Mouse (Mus musculus) myocyte (in vitro differentiated cells): ENCODE measurements at regions not wholly inside any gene's neighbourhood (a gene's known extent, or its start where the extent isn't known, plus 50 kb on each side); places are given as distances from the start of the nearest gene placed in this dataset.
"Not testable (repeated sequence)": the region's sequence is repeated elsewhere in the genome, so short reads cannot be mapped to it uniquely, and the experiment has no call there.

ENCODE experiments used
- H3K27me3 ChIP-seq: one replicate; pipeline ENCODE4 v1.6.1; 2011; ENCODE audit not compliant: control insufficient read depth, insufficient read depth, insufficient read length
- H3K36me3 ChIP-seq: one replicate; pipeline ENCODE4 v1.6.1; 2011; ENCODE audit not compliant: control insufficient read depth, insufficient read depth
- H3K4me2 ChIP-seq: one replicate; pipeline ENCODE4 v1.6.1; 2011; ENCODE audit warnings: low read depth, control low read depth
- H3K4me3 ChIP-seq: one replicate; pipeline ENCODE4 v1.5.1; 2011; ENCODE audit warnings: mild to moderate bottlenecking, control low read depth, moderate library complexity
- H3K79me2 ChIP-seq: one replicate; pipeline ENCODE4 v1.6.1; 2011; ENCODE audit not compliant: control insufficient read depth, insufficient read depth
- H3ac ChIP-seq: one replicate; pipeline ENCODE4 v1.6.1; 2011; ENCODE audit not compliant: control insufficient read depth, insufficient read length
- CEBPB ChIP-seq: IDR thresholded peaks from 2 replicates; pipeline ENCODE4 v1.6.1; 2011; ENCODE audit warnings: mild to moderate bottlenecking, moderate library complexity; ENCODE audit not compliant: poor library complexity, insufficient read depth, severe bottlenecking
- E2F4 ChIP-seq: IDR thresholded peaks from one replicate; pipeline ENCODE4 v1.6.1; 2011; ENCODE audit warnings: mild to moderate bottlenecking, control low read depth, moderate library complexity; ENCODE audit not compliant: insufficient read depth
- MAX ChIP-seq: IDR thresholded peaks from one replicate; pipeline ENCODE4 v1.6.1; 2011; ENCODE audit warnings: low read depth, mild to moderate bottlenecking, control low read depth
- MYOD1 ChIP-seq, 3 experiments: IDR thresholded peaks; one replicate each; pipeline ENCODE4 v1.6.1; 2011; ENCODE audit warnings: control low read depth in 2 of 3, low read depth in 2 of 3, mild to moderate bottlenecking in 2 of 3, moderate library complexity in 1 of 3; ENCODE audit not compliant: insufficient read length in 2 of 3, control insufficient read depth in 1 of 3
- MYOG ChIP-seq, 3 experiments: IDR thresholded peaks; one replicate each; pipeline ENCODE4 v1.6.1; 2011; ENCODE audit warnings: control low read depth in 2 of 3, low read depth in 2 of 3, mild to moderate bottlenecking in 2 of 3; ENCODE audit not compliant: insufficient read length in 2 of 3, control insufficient read depth in 1 of 3, insufficient read depth in 1 of 3
- POLR2A ChIP-seq: IDR thresholded peaks from one replicate; pipeline ENCODE4 v1.6.1; 2011; ENCODE audit warnings: low read depth, mild to moderate bottlenecking, control low read depth, moderate library complexity; ENCODE audit not compliant: insufficient read length
- POLR2AphosphoS2 ChIP-seq: IDR thresholded peaks from one replicate; pipeline ENCODE4 v1.6.1; 2011; ENCODE audit warnings: low read depth, control low read depth; ENCODE audit not compliant: insufficient read length
- REST ChIP-seq: IDR thresholded peaks from one replicate; pipeline ENCODE4 v1.6.1; 2011; ENCODE audit warnings: mild to moderate bottlenecking, control low read depth, moderate library complexity; ENCODE audit not compliant: insufficient read depth, insufficient read length
- SRF ChIP-seq: IDR thresholded peaks from one replicate; pipeline ENCODE4 v1.6.1; 2011; ENCODE audit warnings: low read depth; ENCODE audit not compliant: control insufficient read depth, insufficient read length
- TCF12 ChIP-seq: IDR thresholded peaks from one replicate; pipeline ENCODE4 v1.6.1; 2011; ENCODE audit warnings: mild to moderate bottlenecking, control low read depth; ENCODE audit not compliant: poor library complexity, insufficient read depth, severe bottlenecking
- TCF3 ChIP-seq: IDR thresholded peaks from one replicate; pipeline ENCODE4 v1.6.1; 2011; ENCODE audit warnings: low read depth, control low read depth; ENCODE audit not compliant: insufficient read length
- USF1 ChIP-seq: IDR thresholded peaks from one replicate; pipeline ENCODE4 v1.6.1; 2011; ENCODE audit warnings: low read depth, mild to moderate bottlenecking, control low read depth, moderate library complexity

- Histone ChIP-seq H3K36me3 (no peaks in the 10 kb centered on the region), H3K4me2 (no peak overlapping the region), H3K79me2 (no peaks in the 10 kb centered on the region)
Observed at GRCm38 (mm10) chr15:43650818-43651500, 3516.8 kb downstream of the 9330182O14Rik start.

GRCm38 (mm10) chr15:43663648-43664047, 3529.5 kb downstream of the 9330182O14Rik start:
- TF ChIP-seq POLR2A (no peak), E2F4 (no peak), TCF12 (no peak), MYOD1 (IDR thresholded peaks at IDR 0.05; ENCODE audit: control insufficient read depth in 1 of 3, insufficient read length in 2 of 3, low read depth in 2 of 3) (no peak), REST (no peak), TCF3 (no peak), MYOG (IDR thresholded peaks at IDR 0.05; ENCODE audit: control insufficient read depth in 1 of 3, insufficient read depth in 1 of 3, insufficient read length in 2 of 3, low read depth in 2 of 3) (no peak), MAX (no peak), POLR2AphosphoS2 (no peak), USF1 (no peak), CEBPB (no peak), SRF (no peak)
- Histone ChIP-seq H3K36me3 (no peaks in the 10 kb centered on the region), H3K4me3 (no peak overlapping the region), H3K4me2 (no peak overlapping the region), H3ac (no peak overlapping the region), H3K79me2 (no peaks in the 10 kb centered on the region), H3K27me3 (no peaks in the 10 kb centered on the region)

More at GRCm38 (mm10) chr15:43650818-43651500, 3516.8 kb downstream of the 9330182O14Rik start:
- H3ac ChIP-seq = no peak overlapping the region
- no peaks in the 10 kb centered on the region for H3K27me3 ChIP-seq
- no peak overlapping the region for H3K4me3 ChIP-seq
- TF ChIP-seq USF1 = no peak
- TF ChIP-seq TCF12 = no peak
- no peak for TF ChIP-seq MAX
- no peak for TF ChIP-seq CEBPB
- TF ChIP-seq POLR2AphosphoS2 = no peak
- TF ChIP-seq REST = no peak
- no peak for TF ChIP-seq TCF3
- TF ChIP-seq MYOG (IDR thresholded peaks at IDR 0.05; ENCODE audit: control insufficient read depth in 1 of 3, insufficient read depth in 1 of 3, insufficient read length in 2 of 3, low read depth in 2 of 3) = no peak
- no peak for TF ChIP-seq SRF
- TF ChIP-seq POLR2A = no peak
- no peak for TF ChIP-seq MYOD1 (IDR thresholded peaks at IDR 0.05; ENCODE audit: control insufficient read depth in 1 of 3, insufficient read length in 2 of 3, low read depth in 2 of 3)
- no peak for TF ChIP-seq E2F4

- Histone ChIP-seq H3K4me2 (no peak overlapping the region), H3K79me2 (no peaks in the 10 kb centered on the region), H3K27me3 (no peaks in the 10 kb centered on the region), H3K36me3 (no peaks in the 10 kb centered on the region), H3K4me3 (no peak overlapping the region), H3ac (no peak overlapping the region)
- TF ChIP-seq TCF3 (no peak), REST (no peak), POLR2AphosphoS2 (no peak), TCF12 (no peak), MAX (no peak), POLR2A (no peak), SRF (no peak), MYOG (IDR thresholded peaks at IDR 0.05; ENCODE audit: control insufficient read depth in 1 of 3, insufficient read depth in 1 of 3, insufficient read length in 2 of 3, low read depth in 2 of 3) (no peak), MYOD1 (IDR thresholded peaks at IDR 0.05; ENCODE audit: control insufficient read depth in 1 of 3, insufficient read length in 2 of 3, low read depth in 2 of 3) (no peak), CEBPB (no peak), USF1 (no peak), E2F4 (no peak)
Observed at GRCm38 (mm10) chr15:43678844-43679243, 3544.7 kb downstream of the 9330182O14Rik start.

GRCm38 (mm10) chr15:43682176-43682575, 3548.0 kb downstream of the 9330182O14Rik start:
- no peaks in the 10 kb centered on the region for H3K27me3 ChIP-seq
- TF ChIP-seq REST (no peak), POLR2A (no peak)
- no peaks in the 10 kb centered on the region for H3K36me3 ChIP-seq
- H3K4me3 ChIP-seq = no peak overlapping the region
- H3K4me2 ChIP-seq = no peak overlapping the region
- no peak overlapping the region for H3ac ChIP-seq
- H3K79me2 ChIP-seq = no peaks in the 10 kb centered on the region

GRCm38 (mm10) chr15:43691998-43692397, 3557.8 kb downstream of the 9330182O14Rik start:
- TF ChIP-seq USF1 = peak; percentile 46
- not testable (repeated sequence) for H3K79me2 ChIP-seq, H3K4me3 ChIP-seq, H3ac ChIP-seq, H3K36me3 ChIP-seq, H3K4me2 ChIP-seq, H3K27me3 ChIP-seq
